Mouse (Mus musculus) embryonic facial prominence, embryonic 13.5 days (tissue): ENCODE measurements around the gene Cep95. TPM values are rescaled to one million over a fixed set of nuclear protein-coding genes. Genes with fewer than 3 reads are reported as not detected.

Experiments used
- ATAC-seq: fragments of 200-750 bp; cut with Nextera tagmentation; 2 replicates; pipeline ENCODE4 v1.8.0; 2017; ENCODE audit warnings: low read depth; ENCODE audit not compliant: insufficient number of reproducible peaks, insufficient read depth, low FRiP score, low TSS enrichment
- H3K27ac ChIP-seq: fragments of 300-500 bp; sonication (generic); 2 replicates; pipeline ENCODE4 v1.5.1; 2015; ENCODE audit warnings: moderate library complexity, mild to moderate bottlenecking, inconsistent platforms
- H3K27me3 ChIP-seq: fragments of 300-500 bp; sonication (generic); 2 replicates; pipeline ENCODE4 v1.6.1; 2015; ENCODE audit warnings: mild to moderate bottlenecking, inconsistent platforms
- H3K36me3 ChIP-seq: fragments of 300-500 bp; sonication (generic); 2 replicates; pipeline ENCODE4 v1.6.1; 2015; ENCODE audit warnings: mild to moderate bottlenecking, inconsistent platforms
- H3K4me1 ChIP-seq: fragments of 300-500 bp; sonication (generic); 2 replicates; pipeline ENCODE4 v1.6.1; 2015; ENCODE audit warnings: inconsistent platforms
- H3K4me2 ChIP-seq: fragments of 300-500 bp; sonication (generic); 2 replicates; pipeline ENCODE4 v1.6.1; 2015; ENCODE audit warnings: moderate library complexity, mild to moderate bottlenecking, inconsistent platforms
- H3K4me3 ChIP-seq: fragments of 300-500 bp; sonication (generic); 2 replicates; pipeline ENCODE4 v1.5.1; 2015; ENCODE audit warnings: mild to moderate bottlenecking, inconsistent platforms
- H3K9ac ChIP-seq: fragments of 300-500 bp; sonication (generic); 2 replicates; pipeline ENCODE4 v1.6.1; 2015; ENCODE audit warnings: mild to moderate bottlenecking, inconsistent platforms
- H3K9me3 ChIP-seq: fragments of 300-500 bp; sonication (generic); 2 replicates; pipeline ENCODE4 v1.6.1; 2016; ENCODE audit warnings: inconsistent platforms
- WGBS: fragments of 180-500 bp; shearing (Covaris S2); methylation state at CpG from one replicate; pipeline ENCODE4 v1.1.7; 2015; ENCODE audit warnings: mixed read lengths; 5-methylcytosine and 5-hydroxymethylcytosine counted together
- microRNA-seq: library from miRNA; unstranded; fragments of <30 nt; microRNA quantifications from one replicate; pipeline ENCODE4, GENCODE M21; 2016
- polyA plus RNA-seq: library from polyadenylated mRNA; unstranded; fragments of >200 nt; fragmentation: Nextera tagmentation; extraction: Ambion mirVana; gene quantifications from 2 replicates; pipeline ENCODE4 v1.2.1, GENCODE M21; 2015

The Cep95 gene
- polyA plus RNA-seq, 1 experiment from 2014 or later, result 28.2 TPM

- Histone ChIP-seq H3K4me3 (no peak overlapping the region), H3K27me3 (no peaks in the 10 kb centered on the region), H3K4me1 (no peaks in the 10 kb centered on the region), H3K36me3 (peaks cover 71% of the 10 kb centered on the region), H3K4me2 (no peak overlapping the region), H3K9ac (no peak overlapping the region), H3K27ac (no peak overlapping the region), H3K9me3 (no peaks in the 10 kb centered on the region)
- no peak for ATAC-seq
- 89% methylated on average over 3 of the region's 3 CpGs for WGBS
Observed at GRCm38 (mm10) chr11:106842002-106842401, 53.0 kb downstream of the Cep95 start.

- no peak overlapping the region for H3K27ac ChIP-seq
- no peak overlapping the region for H3K4me2 ChIP-seq
- H3K9me3 ChIP-seq, result no peaks in the 10 kb centered on the region
- no peak overlapping the region for H3K4me3 ChIP-seq
- no peak overlapping the region for H3K9ac ChIP-seq
- no peaks in the 10 kb centered on the region for H3K4me1 ChIP-seq
- H3K27me3 ChIP-seq, result no peaks in the 10 kb centered on the region
- H3K36me3 ChIP-seq, result peaks cover 49% of the 10 kb centered on the region
- WGBS, result 51% methylated on average over 2 of the region's 2 CpGs
- ATAC-seq, result no peak
Observed at GRCm38 (mm10) chr11:106851438-106851837, 62.4 kb downstream of the Cep95 start.

Small RNAs within 50 kb of the gene (microRNA-seq; reads per million reads assigned to microRNA genes)
- not detected for gene Gm25994
- 9.4 reads per million, percentile 27 among the genes with 10 or more reads in this experiment for gene Mir3064

Other genes with a start within 250 kb of the Cep95 start
- gene Tex2, start 175.8 kb upstream of the Cep95 start, polyA plus RNA-seq, result 8.7 and 8.9 TPM in 2 replicates
- 29.0 and 33.7 TPM in 2 replicates for gene Pecam1, start 38.6 kb upstream of the Cep95 start, polyA plus RNA-seq
- 1.9 and 2.3 TPM in 2 replicates for gene Milr1, start 38.0 kb upstream of the Cep95 start, polyA plus RNA-seq
- 14.1 and 14.7 TPM in 2 replicates for gene Polg2, start 9.7 kb upstream of the Cep95 start, polyA plus RNA-seq
- 345 and 370 TPM in 2 replicates for gene Ddx5, start 67 bp upstream of the Cep95 start, polyA plus RNA-seq
- gene Smurf2, start 131.5 kb downstream of the Cep95 start, polyA plus RNA-seq, result 16.5 and 16.8 TPM in 2 replicates
- gene Kpna2, start 210.3 kb downstream of the Cep95 start, polyA plus RNA-seq, result 289 and 398 TPM in 2 replicates
- 1.9 and 2.0 TPM in 2 replicates for gene 1810010H24Rik, start 236.4 kb downstream of the Cep95 start, polyA plus RNA-seq